Mouse (Mus musculus) liver, embryonic 12.5 days (tissue): ENCODE results near the gene Map7. TPM values are rescaled to one million over a fixed set of nuclear protein-coding genes. Genes with fewer than 3 reads are reported as not detected.

Experiments used
- ATAC-seq: fragments of 200-750 bp; cut with Nextera tagmentation; 2 replicates; pipeline ENCODE4 v1.8.0; 2017; ENCODE audit warnings: moderate number of reproducible peaks, mild to moderate bottlenecking, moderate library complexity
- H3K27ac ChIP-seq: fragments of 300-500 bp; sonication (generic); 2 replicates; pipeline ENCODE4 v1.5.1; 2016; ENCODE audit warnings: mild to moderate bottlenecking
- H3K27me3 ChIP-seq: fragments of 300-500 bp; sonication (generic); replicated peaks from 2 replicates; pipeline ENCODE4 v1.6.1; 2016; ENCODE audit warnings: mild to moderate bottlenecking, moderate library complexity
- H3K36me3 ChIP-seq: fragments of 300-500 bp; sonication (generic); 2 replicates; pipeline ENCODE4 v1.6.1; 2016; ENCODE audit warnings: mild to moderate bottlenecking, moderate library complexity
- H3K4me1 ChIP-seq: fragments of 300-500 bp; sonication (generic); 2 replicates; pipeline ENCODE4 v1.6.1; 2016
- H3K4me2 ChIP-seq: fragments of 300-500 bp; sonication (generic); 2 replicates; pipeline ENCODE4 v1.6.1; 2016; ENCODE audit warnings: mild to moderate bottlenecking, moderate library complexity
- H3K4me3 ChIP-seq: fragments of 300-500 bp; sonication (generic); 2 replicates; pipeline ENCODE4 v1.5.1; 2016; ENCODE audit warnings: mild to moderate bottlenecking, moderate library complexity
- H3K9ac ChIP-seq: fragments of 300-500 bp; sonication (generic); 2 replicates; pipeline ENCODE4 v1.6.1; 2016; ENCODE audit warnings: mild to moderate bottlenecking, moderate library complexity
- H3K9me3 ChIP-seq: fragments of 300-500 bp; sonication (generic); replicated peaks from 2 replicates; pipeline ENCODE4 v1.6.1; 2016; ENCODE audit warnings: mild to moderate bottlenecking, moderate library complexity
- WGBS: fragments of 180-500 bp; shearing (Covaris S2); methylation state at CpG from one replicate; pipeline ENCODE4 v1.1.7; 2016; ENCODE audit not compliant: insufficient replicate concordance; 5-methylcytosine and 5-hydroxymethylcytosine counted together
- polyA plus RNA-seq: library from polyadenylated mRNA; unstranded; fragments of >200 nt; fragmentation: Nextera tagmentation; extraction: Ambion mirVana; gene quantifications from 2 replicates; pipeline ENCODE4 v1.2.1, GENCODE M21; 2016

The Map7 gene
- polyA plus RNA-seq, 1 experiment from 2014 or later: 6.6 TPM

- Histone ChIP-seq H3K4me1 (peaks cover 13% of the 10 kb centered on the region), H3K4me2 (no peak overlapping the region), H3K4me3 (no peak overlapping the region), H3K27me3 (no peaks in the 10 kb centered on the region), H3K9ac (no peak overlapping the region), H3K36me3 (peaks cover 3% of the 10 kb centered on the region; the same call in 1 of the 2 replicates), H3K27ac (no peak overlapping the region), H3K9me3 (no peaks in the 10 kb centered on the region)
- WGBS: 52% methylated on average over 2 of the region's 2 CpGs
- no peak for ATAC-seq
Measured at GRCm38 (mm10) chr10:20281456-20281855, 133.2 kb downstream of the Map7 start.

DNA sequence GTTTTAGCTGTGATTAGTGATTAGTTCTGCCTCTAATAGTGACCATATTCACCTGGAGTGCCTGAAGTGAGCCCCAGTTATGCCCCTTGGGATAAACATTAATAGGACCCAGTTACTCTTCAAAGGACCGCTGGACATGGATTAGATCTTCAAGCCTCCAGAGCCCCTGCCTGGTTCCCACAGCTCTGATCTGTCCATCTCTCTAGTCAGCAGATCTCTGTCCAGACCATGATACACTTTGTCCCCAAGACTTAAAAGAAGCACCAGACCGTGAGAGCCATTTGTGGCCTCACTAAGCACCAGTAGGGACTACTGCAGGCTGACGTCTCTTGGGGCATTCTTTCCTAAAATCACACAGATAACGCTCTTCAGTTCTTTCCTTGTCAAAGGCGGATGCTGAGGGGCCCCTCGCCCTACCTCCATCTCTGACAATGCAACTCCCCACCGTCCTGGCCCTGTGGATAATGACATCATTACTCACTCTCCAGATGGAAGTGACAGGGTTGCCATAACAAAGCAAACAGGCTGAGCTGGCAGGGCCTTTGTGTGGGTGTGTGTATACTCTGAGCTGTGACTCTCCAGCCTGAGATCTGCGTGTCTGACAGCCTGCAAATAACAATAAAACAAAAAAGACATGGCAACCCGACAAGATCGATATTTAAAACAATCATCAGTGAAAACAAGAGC is 137.2 kb downstream of the Map7 start:
- Histone ChIP-seq H3K27ac (no peak overlapping the region), H3K4me3 (no peak overlapping the region), H3K4me1 (peaks cover 13% of the 10 kb centered on the region), H3K4me2 (no peak overlapping the region), H3K36me3 (no peaks in the 10 kb centered on the region), H3K27me3 (no peaks in the 10 kb centered on the region), H3K9me3 (no peaks in the 10 kb centered on the region), H3K9ac (no peak overlapping the region)
- ATAC-seq: peak; percentile 59
- WGBS: 30% methylated on average over 10 of the region's 10 CpGs

- Histone ChIP-seq H3K27ac (no peak overlapping the region), H3K9ac (no peak overlapping the region), H3K27me3 (no peaks in the 10 kb centered on the region), H3K4me1 (peaks cover 18% of the 10 kb centered on the region), H3K9me3 (no peaks in the 10 kb centered on the region), H3K36me3 (no peaks in the 10 kb centered on the region), H3K4me3 (no peak overlapping the region), H3K4me2 (no peak overlapping the region)
- no peak for ATAC-seq
- 69% methylated on average over 15 of the region's 15 CpGs for WGBS
Measured at GRCm38 (mm10) chr10:20285994-20286836, 137.9 kb downstream of the Map7 start.

- H3K4me3 ChIP-seq: no peak overlapping the region
- H3K9me3 ChIP-seq: no peaks in the 10 kb centered on the region
- no peaks in the 10 kb centered on the region for H3K36me3 ChIP-seq
- H3K9ac ChIP-seq: no peak overlapping the region
- no peak overlapping the region for H3K4me2 ChIP-seq
- no peak overlapping the region for H3K27ac ChIP-seq
- peaks cover 18% of the 10 kb centered on the region for H3K4me1 ChIP-seq
- ATAC-seq: no peak
- WGBS: 81% methylated on average over 6 of the region's 6 CpGs
- no peaks in the 10 kb centered on the region for H3K27me3 ChIP-seq
Measured at GRCm38 (mm10) chr10:20287369-20287768, 139.1 kb downstream of the Map7 start.

- no peaks in the 10 kb centered on the region for H3K36me3 ChIP-seq
- no peak for ATAC-seq
- peak overlapping the region; percentile 63 for H3K4me2 ChIP-seq
- H3K9ac ChIP-seq: no peak overlapping the region
- 16% methylated on average over 11 of the region's 11 CpGs for WGBS
- no peak overlapping the region for H3K27ac ChIP-seq
- H3K4me3 ChIP-seq: peak overlapping the region; percentile 35
- peaks cover 12% of the 10 kb centered on the region for H3K4me1 ChIP-seq
- H3K9me3 ChIP-seq: no peaks in the 10 kb centered on the region
- no peaks in the 10 kb centered on the region for H3K27me3 ChIP-seq
Measured at GRCm38 (mm10) chr10:20290467-20290883, 142.2 kb downstream of the Map7 start.

DNA sequence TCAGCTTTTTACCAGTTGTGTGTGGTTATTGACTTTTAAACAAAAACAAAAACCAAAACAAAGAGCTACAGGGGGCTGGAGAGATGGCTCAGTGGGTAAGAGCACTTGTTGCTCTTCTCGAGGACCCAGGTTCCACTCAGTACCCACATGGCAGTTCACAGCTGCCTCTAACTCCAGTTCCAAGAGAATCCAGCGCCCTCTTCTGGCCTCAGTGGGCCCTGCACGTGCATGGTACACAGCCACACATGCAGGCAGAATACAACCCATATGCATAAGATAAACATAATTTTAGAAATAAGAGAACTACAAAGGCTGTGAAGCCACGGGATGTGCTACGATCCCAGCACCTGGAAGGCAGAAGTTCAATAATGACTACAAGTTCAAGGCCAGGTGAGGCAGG is 147.7 kb downstream of the Map7 start:
- no peaks in the 10 kb centered on the region for H3K4me1 ChIP-seq
- H3K36me3 ChIP-seq: no peaks in the 10 kb centered on the region
- no peak overlapping the region for H3K27ac ChIP-seq
- WGBS: 52% methylated on average over 5 of the region's 5 CpGs
- H3K9me3 ChIP-seq: no peaks in the 10 kb centered on the region
- H3K27me3 ChIP-seq: no peaks in the 10 kb centered on the region
- H3K4me3 ChIP-seq: no peak overlapping the region
- H3K4me2 ChIP-seq: no peak overlapping the region
- H3K9ac ChIP-seq: no peak overlapping the region
- no peak for ATAC-seq

GRCm38 (mm10) chr10:20298152-20298920 is 150.1 kb downstream of the Map7 start:
- Histone ChIP-seq H3K27me3 (no peaks in the 10 kb centered on the region; the same call in 1 of the 2 replicates), H3K4me1 (no peaks in the 10 kb centered on the region), H3K9me3 (no peaks in the 10 kb centered on the region), H3K9ac (no peak overlapping the region), H3K4me2 (no peak overlapping the region), H3K36me3 (no peaks in the 10 kb centered on the region), H3K4me3 (no peak overlapping the region), H3K27ac (no peak overlapping the region)
- 42% methylated on average over 3 of the region's 3 CpGs for WGBS
- no peak for ATAC-seq

DNA sequence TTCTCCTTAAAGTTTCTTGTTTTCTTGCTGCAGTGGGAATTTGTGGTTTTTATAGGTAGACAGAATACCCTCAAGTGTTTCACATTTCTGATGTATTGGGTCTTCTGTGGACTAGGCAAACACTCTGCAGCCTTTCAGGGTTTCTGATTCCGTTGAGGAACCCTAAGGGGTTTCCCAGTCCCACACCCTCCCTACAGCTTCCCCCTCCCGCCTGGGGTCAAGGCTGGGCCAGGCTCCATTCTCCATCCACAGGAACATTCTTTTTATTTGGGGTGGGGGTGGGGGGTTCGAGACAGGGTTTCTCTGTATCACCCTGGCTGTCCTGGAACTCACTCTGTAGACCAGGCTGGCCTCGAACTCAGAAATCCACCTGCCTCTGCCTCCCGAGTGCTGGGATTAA is 150.8 kb downstream of the Map7 start:
- no peaks in the 10 kb centered on the region; the same call in 1 of the 2 replicates for H3K27me3 ChIP-seq
- no peak for ATAC-seq
- WGBS: 65% methylated on average over 5 of the region's 5 CpGs

GRCm38 (mm10) chr10:20310969-20311769 is 162.9 kb downstream of the Map7 start:
- Histone ChIP-seq H3K9me3 (no peaks in the 10 kb centered on the region), H3K4me1 (peaks cover 35% of the 10 kb centered on the region), H3K27ac (peak overlapping the region; percentile 100), H3K36me3 (0 out of 2 replicates have a peak, but pooled peaks cover 3% of the 10 kb centered on the region), H3K9ac (peak overlapping the region; percentile 84), H3K4me3 (peak overlapping the region; percentile 91), H3K4me2 (peak overlapping the region; percentile 87), H3K27me3 (no peaks in the 10 kb centered on the region)
- WGBS: 47% methylated on average over 11 of the region's 11 CpGs
- no peak for ATAC-seq

More for the DNA sequence above, 150.8 kb downstream of the Map7 start:
- H3K4me1 ChIP-seq: no peaks in the 10 kb centered on the region
- H3K4me2 ChIP-seq: no peak overlapping the region
- H3K27ac ChIP-seq: no peak overlapping the region
- H3K9ac ChIP-seq: no peak overlapping the region
- no peaks in the 10 kb centered on the region for H3K9me3 ChIP-seq
- H3K36me3 ChIP-seq: no peaks in the 10 kb centered on the region
- no peak overlapping the region for H3K4me3 ChIP-seq

- peak within 1 kb of the TSS; percentile 96 for H3K9ac ChIP-seq
- peak within 1 kb of the TSS; percentile 100 for H3K27ac ChIP-seq
- peak within 1 kb of the TSS; percentile 87 for H3K4me2 ChIP-seq
- H3K9me3 ChIP-seq: no peaks in the 10 kb centered on the region
- H3K4me1 ChIP-seq: peaks cover 44% of the 10 kb centered on the region
- WGBS: under 1% methylated on average over 84 of the region's 84 CpGs
- peaks cover 3% of the 10 kb centered on the region; the same call in 1 of the 2 replicates for H3K36me3 ChIP-seq
- peak within 1 kb of the TSS; percentile 91 for H3K4me3 ChIP-seq
- no peaks in the 10 kb centered on the region for H3K27me3 ChIP-seq
- peak; percentile 97 for ATAC-seq
Measured at GRCm38 (mm10) chr10:20311918-20312735, 163.9 kb downstream of the Map7 start, which contains the start of gene Bclaf1. Bclaf1 (plus strand) TSS chr10:20312469.
